Mouse (Mus musculus) CD4-positive, CD25-positive, alpha-beta regulatory T cell, adult 2 months (primary cell): ENCODE results near the gene Cdh18.
"Not testable (repeated sequence)": the region's sequence is repeated elsewhere in the genome, so short reads cannot be mapped to it uniquely, and the experiment has no call there.

ENCODE experiments used
- DNase-seq: peaks from one replicate; pipeline ENCODE4 v3.0.0-alpha.2; 2012; ENCODE audit warnings: low read depth, low spot score

The Cdh18 gene

GRCm38 (mm10) chr15:22548711-22549271 is at the start of gene Cdh18:
Cdh18 (plus strand) TSS chr15:22549022.
- no peak for DNase-seq

DNA sequence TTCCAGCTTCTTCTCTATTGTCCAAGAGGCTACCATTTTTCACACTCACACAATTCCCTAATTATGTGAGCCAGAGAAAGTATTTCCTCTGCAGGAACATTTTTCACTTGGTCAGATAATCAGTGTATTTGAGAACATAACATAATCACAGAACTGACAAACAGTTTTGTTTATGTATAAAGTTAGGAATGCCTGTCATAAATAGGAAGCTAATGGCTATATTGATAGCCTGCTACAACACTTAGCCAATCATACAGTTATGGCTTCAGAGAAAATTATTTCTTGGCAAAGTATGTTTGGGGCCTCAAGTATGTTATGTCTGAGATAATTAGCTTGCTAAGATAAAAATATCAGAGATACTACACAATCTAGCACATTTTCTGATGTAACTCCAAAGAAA is 37.6 kb upstream of the Cdh18 start:
- DNase-seq = no peak

GRCm38 (mm10) chr15:22535828-22536227 is 13.0 kb upstream of the Cdh18 start:
- no peak for DNase-seq

- no peak for DNase-seq
Measured at GRCm38 (mm10) chr15:22577974-22578616, 29.3 kb downstream of the Cdh18 start.

DNA sequence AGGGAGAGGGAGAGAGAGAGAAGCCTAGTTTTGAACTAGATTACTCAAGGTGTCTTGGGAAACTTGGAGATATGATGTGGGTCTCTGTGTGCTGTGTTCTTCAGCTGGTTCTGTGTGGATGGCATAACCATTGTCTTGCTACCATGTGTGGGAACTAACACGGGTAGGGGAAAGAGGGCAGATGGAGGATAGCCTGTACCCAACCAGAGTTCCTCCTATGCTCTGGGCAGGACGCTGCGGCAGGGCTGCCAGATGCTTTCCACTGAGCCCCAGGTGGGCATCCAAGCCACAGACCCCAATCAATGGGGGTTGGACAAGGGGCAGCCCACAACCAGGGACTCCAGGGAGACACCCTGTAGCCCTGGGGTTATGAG is 29.8 kb downstream of the Cdh18 start:
- no peak for DNase-seq

DNA sequence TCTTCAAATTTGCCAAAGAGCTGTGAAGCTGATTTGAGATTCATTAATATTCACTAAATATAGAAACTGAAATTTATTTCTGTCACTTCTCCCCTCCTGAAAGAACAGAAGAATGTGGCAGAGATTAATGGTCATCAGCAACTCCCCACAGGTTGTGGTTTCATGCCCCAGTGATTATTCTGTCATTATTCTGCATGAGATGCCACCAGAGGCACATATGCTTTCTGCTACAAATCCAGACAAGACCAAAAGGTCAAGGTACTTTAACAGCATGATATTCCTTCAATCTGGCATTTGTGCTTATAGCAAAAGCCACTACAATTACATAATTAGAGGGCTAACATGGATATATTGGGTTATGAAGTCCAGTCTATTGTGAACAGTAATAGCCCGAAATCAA is 35.8 kb downstream of the Cdh18 start:
- DNase-seq = no peak

DNA sequence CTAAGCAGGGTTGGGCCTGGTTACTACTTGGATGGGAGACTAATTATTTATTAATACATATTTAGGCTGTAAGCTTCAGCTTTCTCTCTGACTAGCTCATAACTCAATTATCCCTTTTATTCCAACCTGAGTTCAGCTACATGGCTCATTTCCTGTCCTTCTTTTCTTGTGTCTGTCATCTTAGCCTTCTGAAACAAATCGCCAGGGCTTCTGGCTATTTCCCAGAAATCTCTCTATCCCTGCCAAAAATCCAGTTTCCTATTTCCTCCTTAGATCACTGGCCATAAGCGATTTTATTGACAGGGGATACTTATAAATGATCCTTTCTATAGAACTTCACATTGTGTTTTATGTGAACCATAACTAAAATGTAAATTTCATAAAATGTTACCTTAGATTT is 167.6 kb downstream of the Cdh18 start:
- no peak for DNase-seq

DNA sequence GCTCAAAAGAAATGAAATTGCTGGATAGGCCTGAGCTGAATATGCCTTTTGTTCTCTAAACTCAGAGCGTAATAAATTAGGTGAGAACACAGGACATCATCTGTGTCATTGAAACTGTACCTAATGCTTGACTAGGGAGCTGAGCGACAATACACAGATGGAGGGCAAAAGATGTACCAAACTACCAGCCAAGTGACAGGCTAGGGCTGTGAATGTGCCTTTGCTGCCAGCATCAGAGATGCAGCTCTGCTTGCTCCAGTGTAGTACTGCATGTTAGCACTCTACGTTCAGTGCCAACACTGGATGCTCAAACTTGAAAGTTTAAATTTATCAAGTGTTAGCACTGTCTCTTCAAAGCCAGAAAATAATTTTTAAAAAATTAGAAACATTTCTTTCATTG is 168.9 kb downstream of the Cdh18 start:
- no peak for DNase-seq

DNA sequence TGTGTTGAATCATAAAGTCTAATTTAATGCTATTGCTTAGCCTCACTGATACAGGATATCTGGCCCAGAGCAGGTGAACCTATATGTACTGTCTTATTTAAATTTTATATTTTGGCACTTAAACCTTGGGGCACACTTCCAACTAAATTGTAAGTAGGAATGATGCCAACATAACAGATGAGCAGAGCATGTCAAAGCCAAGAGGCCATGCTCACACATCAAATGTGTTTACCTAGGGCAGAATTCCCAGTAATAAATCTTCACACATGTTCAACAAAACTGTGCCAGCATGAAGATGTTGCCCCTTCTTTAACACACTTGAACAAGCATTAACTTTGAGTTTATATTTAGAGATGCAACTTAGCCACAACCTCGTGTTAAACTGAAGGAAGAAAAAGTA is 177.8 kb downstream of the Cdh18 start:
- no peak for DNase-seq

DNA sequence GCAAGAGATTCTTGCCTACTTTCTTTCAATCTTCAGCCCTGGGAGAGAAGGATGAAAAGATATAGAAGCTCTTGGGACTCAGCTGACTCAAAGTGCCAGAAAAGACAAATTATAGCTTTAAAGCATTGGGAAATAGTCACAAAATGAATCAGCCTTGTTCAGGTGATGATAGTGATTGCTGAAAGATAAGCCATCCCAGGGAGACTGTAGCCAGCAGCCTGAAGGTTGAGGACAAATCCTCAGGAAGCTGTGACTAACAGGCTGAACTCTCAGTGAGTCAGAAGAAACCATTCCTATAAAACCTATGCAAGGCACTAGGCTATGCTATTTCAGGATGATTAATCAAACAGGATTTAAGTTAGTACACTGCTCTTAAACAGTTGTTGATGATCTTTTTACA is 184.2 kb downstream of the Cdh18 start:
- no peak for DNase-seq

- DNase-seq = no peak
Measured at GRCm38 (mm10) chr15:22736165-22736564, 187.3 kb downstream of the Cdh18 start.

GRCm38 (mm10) chr15:22761257-22761656 is 212.4 kb downstream of the Cdh18 start:
- DNase-seq = not testable (repeated sequence)

GRCm38 (mm10) chr15:22766591-22766990 is 217.8 kb downstream of the Cdh18 start:
- not testable (repeated sequence) for DNase-seq

GRCm38 (mm10) chr15:22776346-22776745 is 227.5 kb downstream of the Cdh18 start:
- DNase-seq = no peak

DNA sequence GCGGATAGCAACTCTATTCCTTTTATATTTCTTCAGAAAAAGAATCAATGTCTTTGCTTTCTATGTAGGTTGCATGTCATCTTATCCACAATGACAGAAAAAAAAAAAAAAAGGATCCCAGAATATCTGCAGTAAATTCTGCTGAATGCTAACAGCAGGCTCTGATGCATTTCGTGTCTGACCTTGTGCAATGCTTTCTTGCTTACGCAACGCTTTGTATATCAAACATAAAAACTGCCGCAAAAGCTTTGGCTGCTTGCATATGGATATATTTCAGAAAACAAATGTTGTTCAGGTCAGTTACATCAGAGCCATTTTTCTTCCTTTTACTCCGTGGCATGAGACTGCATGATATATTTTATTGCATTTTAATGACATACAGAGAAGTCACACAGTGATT is 240.9 kb downstream of the Cdh18 start:
- no peak for DNase-seq

DNA sequence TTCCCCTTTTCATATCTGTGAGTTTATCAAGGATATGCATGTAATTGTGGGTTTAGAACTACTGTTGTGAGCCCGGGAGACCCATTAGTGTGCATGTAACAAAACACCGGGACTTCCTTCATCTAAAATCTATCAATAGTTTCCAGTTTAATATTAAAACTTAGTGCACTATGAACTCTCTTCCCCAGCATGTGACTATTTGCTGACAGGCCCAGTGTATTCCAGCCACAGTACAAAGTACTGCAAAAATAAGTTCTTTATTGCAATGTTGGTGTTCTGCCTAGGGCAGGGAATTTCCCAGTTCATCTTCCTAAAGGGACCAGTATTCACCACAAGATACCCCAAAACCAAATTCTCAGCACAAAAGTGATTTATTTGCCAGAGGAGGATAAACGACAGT is 243.0 kb downstream of the Cdh18 start:
- DNase-seq = no peak

DNA sequence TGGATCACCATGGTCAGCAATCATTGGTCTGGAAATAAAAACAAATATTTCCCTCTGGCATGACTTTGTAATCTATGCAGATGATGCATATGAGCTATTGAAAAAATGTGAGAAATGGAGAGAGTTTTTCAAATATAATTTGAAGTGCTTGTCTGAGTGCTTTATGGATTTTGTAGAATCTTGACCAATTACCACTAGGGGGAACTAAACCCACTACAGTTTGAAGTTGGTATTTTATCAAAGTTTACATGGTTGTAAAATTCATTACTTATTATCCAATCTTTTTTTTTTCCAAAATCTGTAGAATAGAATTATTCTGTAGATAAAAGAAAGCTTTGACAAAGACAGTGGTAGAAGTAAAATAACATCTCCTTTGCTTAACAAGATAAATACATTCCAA is 284.3 kb downstream of the Cdh18 start:
- DNase-seq = no peak

DNA sequence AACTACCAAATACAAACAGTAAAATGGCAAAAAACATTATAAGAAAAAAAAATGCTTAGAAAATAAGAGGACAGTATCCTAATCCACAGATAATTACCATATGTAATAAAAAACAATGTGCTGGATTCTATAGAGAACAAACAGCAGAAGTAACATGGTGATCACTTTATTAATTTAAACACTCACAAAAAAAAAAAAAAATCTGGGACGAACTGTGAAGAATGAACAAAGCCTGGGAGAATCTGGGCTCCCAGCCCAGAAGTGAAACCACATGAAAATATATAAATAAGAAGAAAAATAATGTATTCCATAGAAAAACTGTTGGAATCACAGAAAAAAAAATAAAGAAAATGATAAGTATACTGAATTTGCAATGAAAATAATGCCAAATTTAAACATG is 288.4 kb downstream of the Cdh18 start:
- DNase-seq = no peak

GRCm38 (mm10) chr15:22857704-22858103 is 308.9 kb downstream of the Cdh18 start:
- no peak for DNase-seq

- no peak for DNase-seq
Measured at GRCm38 (mm10) chr15:22870679-22871078, 321.9 kb downstream of the Cdh18 start.

- DNase-seq = no peak
Measured at GRCm38 (mm10) chr15:22897724-22898123, 348.9 kb downstream of the Cdh18 start.

DNA sequence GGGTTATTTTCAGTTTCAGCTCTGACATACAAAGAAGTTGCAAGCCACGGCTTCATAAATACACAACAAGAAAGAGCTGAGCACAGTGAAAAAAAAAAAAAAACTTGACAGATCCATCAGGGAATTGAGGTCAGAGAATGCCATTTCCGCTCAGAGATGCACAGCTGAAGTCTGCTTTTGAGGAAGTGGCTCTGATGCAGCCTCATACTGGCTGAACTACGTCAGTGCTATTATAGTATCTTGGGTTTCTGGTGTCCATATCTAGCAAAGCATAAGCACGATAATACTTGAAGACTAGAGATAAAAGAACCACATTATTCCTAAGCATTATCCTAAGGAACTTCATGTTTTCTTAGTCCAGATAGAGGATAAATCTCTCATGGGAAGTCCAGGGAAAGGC is 349.4 kb downstream of the Cdh18 start:
- DNase-seq = no peak

DNA sequence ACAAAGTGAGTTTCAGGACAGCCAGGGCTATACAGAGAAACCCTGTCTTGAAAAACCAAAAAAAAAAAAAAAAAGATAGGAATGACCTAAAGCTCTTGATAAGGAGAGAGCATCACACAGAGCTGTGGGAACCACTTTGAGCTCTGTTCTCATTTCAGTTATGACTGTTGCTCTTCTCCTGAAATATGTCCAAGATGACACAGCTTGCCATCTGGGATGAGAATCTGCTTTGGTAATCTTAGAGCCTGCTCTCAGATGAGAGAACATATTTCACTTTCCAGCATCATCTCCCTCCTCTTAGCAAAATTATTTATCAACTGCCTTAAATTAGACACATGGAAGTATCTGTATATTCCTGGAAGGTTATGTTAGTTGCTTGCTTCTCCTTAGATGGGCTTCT is 365.6 kb downstream of the Cdh18 start:
- DNase-seq = no peak

- DNase-seq = no peak
Measured at GRCm38 (mm10) chr15:22934293-22934692, 385.5 kb downstream of the Cdh18 start.
